Mouse (Mus musculus) induced T-regulatory cell, adult 2 months (primary cell): ENCODE measurements around the gene Uvrag.

Source experiments
- DNase-seq: peaks from one replicate; pipeline ENCODE4 v3.0.0-alpha.2; 2012; ENCODE audit warnings: low read depth

Uvrag gene

GRCm38 (mm10) chr7:98887811-98888261 is 253.1 kb downstream of the Uvrag start:
- DNase-seq, result no peak

- DNase-seq, result no peak
Observed at GRCm38 (mm10) chr7:98881887-98882286, 259.1 kb downstream of the Uvrag start.

- DNase-seq, result no peak
Observed at GRCm38 (mm10) chr7:98879176-98879575, 261.8 kb downstream of the Uvrag start.

- DNase-seq, result no peak
Observed at GRCm38 (mm10) chr7:98876119-98876518, 264.8 kb downstream of the Uvrag start.

- DNase-seq, result no peak
Observed at GRCm38 (mm10) chr7:98875390-98875990, 265.5 kb downstream of the Uvrag start.

- DNase-seq, result no peak
Observed at GRCm38 (mm10) chr7:98874411-98874951, 266.5 kb downstream of the Uvrag start.

GRCm38 (mm10) chr7:98873316-98873715 is 267.6 kb downstream of the Uvrag start:
- DNase-seq, result no peak

GRCm38 (mm10) chr7:98871882-98872281 is 269.1 kb downstream of the Uvrag start:
- no peak for DNase-seq

- no peak for DNase-seq
Observed at GRCm38 (mm10) chr7:98870791-98871190, 270.1 kb downstream of the Uvrag start.

GRCm38 (mm10) chr7:98869070-98869469 is 271.9 kb downstream of the Uvrag start:
- DNase-seq, result no peak

- DNase-seq, result no peak
Observed at GRCm38 (mm10) chr7:98867794-98868150, 273.2 kb downstream of the Uvrag start.

GRCm38 (mm10) chr7:98867053-98867793 is 273.7 kb downstream of the Uvrag start:
- no peak for DNase-seq

GRCm38 (mm10) chr7:98863969-98864718 is 276.8 kb downstream of the Uvrag start:
- no peak for DNase-seq

- no peak for DNase-seq
Observed at GRCm38 (mm10) chr7:98862994-98863393, 277.9 kb downstream of the Uvrag start.

GRCm38 (mm10) chr7:98861002-98861401 is 279.9 kb downstream of the Uvrag start:
- no peak for DNase-seq

- DNase-seq, result no peak
Observed at GRCm38 (mm10) chr7:98857094-98857493, 283.8 kb downstream of the Uvrag start.

- DNase-seq, result no peak
Observed at GRCm38 (mm10) chr7:98856128-98856527, 284.8 kb downstream of the Uvrag start.

- DNase-seq, result no peak
Observed at GRCm38 (mm10) chr7:98855388-98855787, 285.6 kb downstream of the Uvrag start.

- DNase-seq, result no peak
Observed at GRCm38 (mm10) chr7:98853806-98854205, 287.1 kb downstream of the Uvrag start.

GRCm38 (mm10) chr7:98852950-98853650 is 287.8 kb downstream of the Uvrag start:
- no peak for DNase-seq

- no peak for DNase-seq
Observed at GRCm38 (mm10) chr7:98851220-98851619, 289.7 kb downstream of the Uvrag start.

- DNase-seq, result no peak
Observed at GRCm38 (mm10) chr7:98850388-98850787, 290.6 kb downstream of the Uvrag start.
